Comparison of ENCODE assay signal across 13 mouse cellular contexts in genomic region chr2:48098287-48098686, GRCm38 (mm10).
"Had no signal": no experiment of that assay in that cellular context is flagged by ENCODE, and none has a peak within 500 bp of the region (broad histone marks: within the 10 kb centered on the region; RNA-seq: fewer than 3 reads in every experiment).

No protein-coding gene starts in this region.

- H3K27ac ChIP-seq: liver, embryonic 13.5 days; lung, embryonic 15.5 days; macrophage; stomach, embryonic 15.5 days had no signal

- H3K4me1 ChIP-seq: liver, embryonic 13.5 days; lung, embryonic 15.5 days; megakaryocyte, embryonic 14.5 days; stomach, embryonic 15.5 days had no signal

- DNase-seq: kidney, adult 8-10 months; kidney, postnatal 25 days; liver; liver, embryonic 13.5 days; liver, postnatal 0 days; lung, postnatal 14 days; thymus, adult 2 months; thymus, postnatal 36 days had no signal

- ATAC-seq: liver, postnatal 0 days had no signal

- H3K4me2 ChIP-seq: limb, embryonic 12.5 days; liver, embryonic 13.5 days; lung, embryonic 15.5 days; stomach, embryonic 15.5 days had no signal

- H3K27me3 ChIP-seq: limb, embryonic 12.5 days; liver, embryonic 13.5 days; lung, embryonic 15.5 days; megakaryocyte, embryonic 14.5 days; stomach, embryonic 15.5 days had no signal

- H3K9me3 ChIP-seq: limb, embryonic 12.5 days; liver, embryonic 13.5 days; lung, embryonic 15.5 days; megakaryocyte, embryonic 14.5 days; stomach, embryonic 15.5 days had no signal

- H3K4me3 ChIP-seq: limb, embryonic 12.5 days; liver, embryonic 13.5 days; lung, embryonic 15.5 days; megakaryocyte, embryonic 14.5 days; stomach, embryonic 15.5 days had no signal

- H3K36me3 ChIP-seq: limb, embryonic 12.5 days; liver, embryonic 13.5 days; lung, embryonic 15.5 days; stomach, embryonic 15.5 days had no signal

- H3K9ac ChIP-seq: limb, embryonic 12.5 days; liver, embryonic 13.5 days; liver, postnatal 0 days; lung, embryonic 15.5 days; stomach, embryonic 15.5 days had no signal
